Mouse (Mus musculus) CD8-positive naive resting alpha-beta T cell, adult 57 days (primary cell): ENCODE measurements around the gene Ushbp1. TPM values are rescaled to one million over a fixed set of nuclear protein-coding genes. Genes with fewer than 3 reads are reported as not detected.

Experiments used
- total RNA-seq: library from RNA; stranded (reverse); gene quantifications from one replicate; pipeline ENCODE4 v1.2.4, GENCODE M21; 2023

The Ushbp1 gene
- total RNA-seq: 0.28 TPM

GRCm38 (mm10) chr8:71395629-71396028 is at the start of gene Ushbp1:
Gene Ushbp1, minus strand, starts transcription at chr8:71395802.

GRCm38 (mm10) chr8:71405401-71406098 is 9.9 kb upstream of the Ushbp1 start, which contains the start of gene Ankle1:
Gene Ankle1, plus strand, starts transcription at chr8:71406010.

GRCm38 (mm10) chr8:71396639-71397305 is 1.2 kb upstream of the Ushbp1 start, which contains the start of gene Babam1:
Gene Babam1, plus strand, starts transcription at chr8:71396861.

GRCm38 (mm10) chr8:71381421-71381970 is 14.1 kb downstream of the Ushbp1 start, which contains the start of gene Nr2f6:
Gene Nr2f6, minus strand, starts transcription at chr8:71381960.

GRCm38 (mm10) chr8:71371236-71371848 is 24.3 kb downstream of the Ushbp1 start, which contains the start of gene Ocel1:
Gene Ocel1, plus strand, starts transcription at chr8:71371298.

GRCm38 (mm10) chr8:71366771-71367528 is 28.7 kb downstream of the Ushbp1 start, which contains the start of gene Use1:
Gene Use1, plus strand, starts transcription at chr8:71366848.

Other genes starting within 250 kb of the Ushbp1 start
- 141 TPM for gene Myo9b, start 123.1 kb downstream of the Ushbp1 start, total RNA-seq
- gene Haus8, start 122.9 kb downstream of the Ushbp1 start, total RNA-seq: 29.9 TPM
- 310 TPM for gene Use1, start 29.0 kb downstream of the Ushbp1 start, total RNA-seq
- 22.3 TPM for gene Ocel1, start 24.5 kb downstream of the Ushbp1 start, total RNA-seq
- 4.0 TPM for gene Nr2f6, start 13.8 kb downstream of the Ushbp1 start, total RNA-seq
- gene Babam1, start 1.1 kb upstream of the Ushbp1 start, total RNA-seq: 109 TPM
- gene Ankle1, start 10.2 kb upstream of the Ushbp1 start, total RNA-seq: 1.8 TPM
- gene Abhd8, start 67.9 kb upstream of the Ushbp1 start, total RNA-seq: 76.5 TPM
- gene Mrpl34, start 69.2 kb upstream of the Ushbp1 start, total RNA-seq: 39.7 TPM
- gene Dda1, start 73.4 kb upstream of the Ushbp1 start, total RNA-seq: 90.7 TPM
- 24.0 TPM for gene Ano8, start 90.2 kb upstream of the Ushbp1 start, total RNA-seq
- 20.5 TPM for gene Gtpbp3, start 92.3 kb upstream of the Ushbp1 start, total RNA-seq
- 0.67 TPM for gene Plvap, start 116.0 kb upstream of the Ushbp1 start, total RNA-seq
- gene Ccdc194, start 129.9 kb upstream of the Ushbp1 start, total RNA-seq: not detected
- gene Bst2, start 141.7 kb upstream of the Ushbp1 start, total RNA-seq: 62.4 TPM
- 27.2 TPM for gene Mvb12a, start 147.1 kb upstream of the Ushbp1 start, total RNA-seq
- 2.2 TPM for gene Tmem221, start 163.1 kb upstream of the Ushbp1 start, total RNA-seq
- not detected for gene Nxnl1, start 170.8 kb upstream of the Ushbp1 start, total RNA-seq
- 6.8 TPM for gene Slc27a1, start 173.1 kb upstream of the Ushbp1 start, total RNA-seq
- gene Pgls, start 196.4 kb upstream of the Ushbp1 start, total RNA-seq: 52.5 TPM
- gene Fam129c, start 201.8 kb upstream of the Ushbp1 start, total RNA-seq: 11.5 TPM
- gene Colgalt1, start 215.2 kb upstream of the Ushbp1 start, total RNA-seq: 50.7 TPM